In genomic region chr10:84571052-84571639, GRCm38 (mm10) we compare ENCODE assay signal across 19 mouse cellular contexts. TPM values are rescaled to one million over a fixed set of nuclear protein-coding genes. Genes with fewer than 3 reads are reported as not detected.
DNase-seq lines count a peak whose midpoint lies in the region; ATAC-seq and TF ChIP-seq lines count a peak whose summit lies in the region.
"Had no signal": no experiment of that assay in that cellular context is flagged by ENCODE, and none has a peak within 500 bp of the region (broad histone marks: within the 10 kb centered on the region; RNA-seq: fewer than 3 reads in every experiment).

No protein-coding gene starts in this region.

- H3K36me3 ChIP-seq in hindbrain, postnatal 0 days (ENCODE audit: insufficient read depth, low read length), result no peaks in the 10 kb centered on the region
- H3K36me3 ChIP-seq: heart, embryonic 12.5 days; hindbrain, embryonic 15.5 days; limb, embryonic 15.5 days; neural tube, embryonic 15.5 days had no signal

- no peak overlapping the region for H3K27ac ChIP-seq in hindbrain, postnatal 0 days
- H3K27ac ChIP-seq: hindbrain, embryonic 15.5 days; limb, embryonic 15.5 days; neural tube, embryonic 15.5 days had no signal

- no peaks in the 10 kb centered on the region for H3K9me3 ChIP-seq in hindbrain, postnatal 0 days (ENCODE audit: low read length)
- H3K9me3 ChIP-seq: heart, embryonic 12.5 days; hindbrain, embryonic 15.5 days; limb, embryonic 15.5 days; neural tube, embryonic 15.5 days had no signal

- no peaks in the 10 kb centered on the region for H3K4me1 ChIP-seq in hindbrain, postnatal 0 days (ENCODE audit: insufficient read depth, low read length)
- H3K4me1 ChIP-seq: heart, embryonic 12.5 days; hindbrain, embryonic 15.5 days had no signal

- TF ChIP-seq CTCF in hindbrain, postnatal 0 days (IDR thresholded peaks at IDR 0.05; ENCODE audit: low read depth), result no peak

- ATAC-seq in frontal cortex, adult (ENCODE audit: low TSS enrichment), result peak; percentile 44; the same call in 1 of the 2 replicates
- no peak for ATAC-seq in hindbrain, postnatal 0 days
- ATAC-seq: forebrain, embryonic 14.5 days; liver, postnatal 0 days had no signal

- WGBS in hindbrain, postnatal 0 days, result 85% methylated on average over 10 of the region's 10 CpGs

- H3K4me2 ChIP-seq in hindbrain, postnatal 0 days (ENCODE audit: low read depth, low read length), result no peak overlapping the region
- H3K4me2 ChIP-seq: heart, embryonic 12.5 days; hindbrain, embryonic 15.5 days; limb, embryonic 15.5 days; neural tube, embryonic 15.5 days had no signal

- no peaks in the 10 kb centered on the region for H3K27me3 ChIP-seq in hindbrain, postnatal 0 days (ENCODE audit: insufficient read depth, low read length)
- H3K27me3 ChIP-seq: heart, embryonic 12.5 days; limb, embryonic 15.5 days had no signal

- no peak overlapping the region for H3K9ac ChIP-seq in hindbrain, postnatal 0 days (replicated peaks; ENCODE audit: low read length)
- H3K9ac ChIP-seq: heart, embryonic 12.5 days; hindbrain, embryonic 15.5 days; limb, embryonic 15.5 days; liver, postnatal 0 days; neural tube, embryonic 15.5 days had no signal

- no peak overlapping the region for H3K4me3 ChIP-seq in hindbrain, postnatal 0 days (ENCODE audit: low read length)
- H3K4me3 ChIP-seq: heart, embryonic 12.5 days; hindbrain, embryonic 15.5 days; limb, embryonic 15.5 days; neural tube, embryonic 15.5 days had no signal

- no peak for DNase-seq in frontal cortex, adult 2 months (ENCODE audit: extremely low spot score in 1 of 2, low spot score in 1 of 2)
- peak; percentile 63 to 66 for DNase-seq in B cell, adult 2 months
- DNase-seq in brain, adult 2 months (ENCODE audit: low read depth, low spot score), result peak; percentile 61
- DNase-seq in natural killer cell, adult 2 months (ENCODE audit: low spot score in 2 of 2), result peak; percentile 64 to 71
- DNase-seq in left cerebral cortex, adult 8-10 months (ENCODE audit: low spot score in 2 of 2), result no peak
- no peak for DNase-seq in hindbrain, postnatal 0 days (ENCODE audit: low spot score)
- DNase-seq: cerebellum, postnatal 25 days; heart, postnatal 36 days; kidney, adult 11 months; kidney, postnatal 14 days; liver, postnatal 0 days; right cerebral cortex, postnatal 4 days; thymus, postnatal 36 days had no signal

RNA-seq across cellular contexts. Expression of gene Tcp11l2, which starts 5.3 kb away (rescaled TPM):
- 39.3 and 40.2 TPM in 2 replicates for polyA plus RNA-seq in frontal cortex, adult 2 months (2012; rRNA removed)
- total RNA-seq in left cerebral cortex, adult 8-10 months (2022), result 10 to 100 TPM; 21.0 to 24.7 (median 22.5) TPM
- total RNA-seq in hindbrain, postnatal 0 days (2014; rRNA removed), result 8.1 and 11.2 TPM in 2 replicates
- 18.9 and 20.0 TPM in 2 replicates for polyA plus RNA-seq in hindbrain, postnatal 0 days (2015; fragmentation: Nextera tagmentation; extraction: Ambion mirVana)

RNA-seq across cellular contexts. Expression of gene Ckap4, which starts 37.3 kb away (rescaled TPM):
- polyA plus RNA-seq in frontal cortex, adult 2 months (2012; rRNA removed), result 14.2 and 15.8 TPM in 2 replicates
- total RNA-seq in left cerebral cortex, adult 8-10 months (2022), result 10 to 100 TPM; 18.1 to 19.8 (median 18.5) TPM
- 53.1 and 58.7 TPM in 2 replicates for total RNA-seq in hindbrain, postnatal 0 days (2014; rRNA removed)
- polyA plus RNA-seq in hindbrain, postnatal 0 days (2015; fragmentation: Nextera tagmentation; extraction: Ambion mirVana), result 50.9 and 52.1 TPM in 2 replicates

RNA-seq across cellular contexts. Expression of gene Polr3b, which starts 50.9 kb away (rescaled TPM):
- polyA plus RNA-seq in frontal cortex, adult 2 months (2012; rRNA removed), result 8.1 and 8.3 TPM in 2 replicates
- 10 to 100 TPM; 14.2 to 16.4 (median 14.6) TPM for total RNA-seq in left cerebral cortex, adult 8-10 months (2022)
- total RNA-seq in hindbrain, postnatal 0 days (2014; rRNA removed), result 7.8 and 11.1 TPM in 2 replicates
- 8.7 and 10.1 TPM in 2 replicates for polyA plus RNA-seq in hindbrain, postnatal 0 days (2015; fragmentation: Nextera tagmentation; extraction: Ambion mirVana)

Comparison
In these comparisons a context has a peak if more than half of its experiments do, and no peak if none do; other contexts are left out.
1. DNase-seq: peak in B cell, adult 2 months (2 of 2), brain, adult 2 months (single experiment) and natural killer cell, adult 2 months (2 of 2); none in frontal cortex, adult 2 months (0 of 2), left cerebral cortex, adult 8-10 months (0 of 2) and hindbrain, postnatal 0 days (single experiment).